Mouse (Mus musculus) urinary bladder, postnatal 25 days (tissue): ENCODE measurements around the gene Amn.

ENCODE experiments used
- DNase-seq: peaks from one replicate; pipeline ENCODE4 v3.0.0; 2022; ENCODE audit warnings: low spot score

Amn gene

DNA sequence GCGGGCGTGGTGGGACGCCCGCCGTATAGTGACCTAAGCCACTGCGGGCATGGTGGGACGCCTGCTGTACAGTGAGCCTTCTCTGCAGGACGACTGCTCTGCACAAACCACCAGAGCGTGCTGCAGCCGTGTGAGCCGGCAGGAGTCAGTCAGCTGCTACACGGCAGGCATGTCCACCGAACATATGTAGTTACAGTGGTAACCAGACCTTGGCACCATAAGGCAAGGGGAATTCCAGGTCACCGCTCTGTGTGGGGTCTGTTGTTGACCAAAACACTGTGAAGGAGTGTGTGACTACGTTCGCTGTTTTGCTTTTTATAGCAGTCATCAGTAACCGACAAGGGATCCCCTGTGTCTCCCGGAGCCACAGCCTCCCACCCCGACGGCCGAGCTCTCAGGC is 53.6 kb downstream of the Amn start:
- no peak for DNase-seq

DNA sequence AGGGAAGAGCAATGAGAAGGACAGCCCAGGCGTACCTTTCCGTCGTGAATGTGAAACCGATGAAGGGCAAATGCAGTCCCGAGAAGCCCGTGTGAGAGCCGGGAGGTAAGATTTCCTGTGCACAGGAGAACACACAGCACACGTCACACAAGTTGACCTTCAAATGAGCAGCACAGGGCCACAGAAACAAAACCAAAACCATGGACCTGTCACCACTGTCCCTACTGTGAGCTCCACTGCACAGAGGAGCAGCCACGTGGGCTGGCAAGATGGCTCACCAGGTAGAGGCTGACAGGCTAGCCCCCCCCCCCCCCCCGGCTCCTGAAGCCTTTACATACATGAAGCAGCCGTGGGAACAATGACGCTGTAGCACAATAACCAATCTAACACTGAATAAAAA is 54.1 kb downstream of the Amn start:
- no peak for DNase-seq

DNA sequence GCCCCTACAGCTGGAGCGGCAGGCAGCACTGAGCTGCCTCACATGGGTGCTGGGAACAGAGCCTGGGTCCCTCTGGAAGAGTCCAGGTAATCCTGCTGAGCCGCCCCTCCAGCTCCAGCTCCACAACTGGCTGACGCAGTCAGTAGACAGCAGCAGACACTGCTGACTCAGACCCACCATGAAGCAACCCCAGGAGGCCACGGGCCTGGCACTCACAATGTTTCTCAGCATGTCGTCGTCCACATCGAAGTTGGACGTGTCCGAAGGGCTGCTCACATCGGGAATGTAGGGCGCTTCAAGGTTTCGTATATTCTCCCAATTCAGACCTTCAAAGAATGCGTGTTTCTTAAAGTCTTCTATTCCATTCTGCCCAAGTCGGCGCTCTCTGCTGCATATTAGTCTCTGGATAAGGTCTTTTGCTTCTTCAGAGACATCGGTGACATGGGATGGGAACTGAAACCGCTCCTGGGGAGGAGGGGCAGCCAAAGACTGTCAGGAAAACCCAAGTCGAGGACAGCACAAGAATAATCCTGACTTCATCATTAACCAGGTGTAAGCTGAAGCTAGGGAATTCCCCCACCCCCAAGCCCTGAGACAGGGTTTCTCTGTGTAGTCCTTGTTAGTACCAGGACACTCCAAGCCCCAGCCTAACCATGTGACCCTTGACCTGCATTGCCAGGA is 55.0 kb downstream of the Amn start:
- DNase-seq = no peak
